Mouse (Mus musculus) hindbrain, postnatal 0 days (tissue): ENCODE results near the gene Idi1. TPM values are rescaled to one million over a fixed set of nuclear protein-coding genes. Genes with fewer than 3 reads are reported as not detected.
A peak's percentile ranks its signal among the peaks of the same experiment; 100 is the strongest.

Source experiments
- ATAC-seq: fragments of 200-750 bp; cut with Nextera tagmentation; 2 replicates; pipeline ENCODE4 v1.8.0; 2017; ENCODE audit warnings: mild to moderate bottlenecking, moderate TSS enrichment, moderate library complexity
- DNase-seq: peaks from one replicate; pipeline ENCODE4 v3.0.0-alpha.2; 2015; ENCODE audit warnings: low spot score
- H3K27ac ChIP-seq: fragments of 300-500 bp; sonication (generic); 2 replicates; pipeline ENCODE4 v1.5.1; 2014; ENCODE audit warnings: mild to moderate bottlenecking
- H3K27me3 ChIP-seq: fragments of 300-500 bp; sonication (generic); 2 replicates; pipeline ENCODE4 v1.6.1; 2014; ENCODE audit warnings: low read length, mixed read lengths; ENCODE audit not compliant: insufficient read depth
- H3K36me3 ChIP-seq: fragments of 300-500 bp; sonication (generic); 2 replicates; pipeline ENCODE4 v1.6.1; 2014; ENCODE audit warnings: low read length, mixed read lengths; ENCODE audit not compliant: insufficient read depth
- H3K4me1 ChIP-seq: fragments of 300-500 bp; sonication (generic); 2 replicates; pipeline ENCODE4 v1.6.1; 2014; ENCODE audit warnings: antibody characterized with exemption, low read length, mixed read lengths; ENCODE audit not compliant: insufficient read depth
- H3K4me2 ChIP-seq: fragments of 300-500 bp; sonication (generic); 2 replicates; pipeline ENCODE4 v1.6.1; 2014; ENCODE audit warnings: low read depth, mild to moderate bottlenecking, low read length, moderate library complexity, mixed read lengths
- H3K4me3 ChIP-seq: fragments of 300-500 bp; sonication (generic); 2 replicates; pipeline ENCODE4 v1.5.1; 2014; ENCODE audit warnings: low read length
- H3K9ac ChIP-seq: fragments of 300-500 bp; sonication (generic); replicated peaks from 2 replicates; pipeline ENCODE4 v1.6.1; 2014; ENCODE audit warnings: mild to moderate bottlenecking, low read length, moderate library complexity, mixed read lengths
- H3K9me3 ChIP-seq: fragments of 300-500 bp; sonication (generic); 2 replicates; pipeline ENCODE4 v1.6.1; 2016; ENCODE audit warnings: low read length, mixed read lengths
- CTCF ChIP-seq: IDR thresholded peaks from 2 replicates; pipeline ENCODE4 v1.5.1; 2016; ENCODE audit warnings: antibody characterized with exemption, control low read depth, low read depth
- WGBS: fragments of 180-500 bp; shearing (Covaris S2); extraction: QIAGEN DNeasy Blood & Tissue Kit; methylation state at CpG from one replicate; pipeline ENCODE4 v1.1.7; 2014; 5-methylcytosine and 5-hydroxymethylcytosine counted together
- polyA plus RNA-seq: library from polyadenylated mRNA; unstranded; fragments of >200 nt; fragmentation: Nextera tagmentation; extraction: Ambion mirVana; gene quantifications from 2 replicates; pipeline ENCODE4 v1.2.1, GENCODE M21; 2015
- total RNA-seq: library from RNA; depleted of rRNA; stranded (reverse); fragments of >200 nt; gene quantifications from 2 replicates; pipeline ENCODE4 v1.2.3, GENCODE M21; 2014

Idi1 gene
- total and polyA plus RNA-seq, 2 experiments from 2014 or later: 49.8 to 65.3 TPM

DNA sequence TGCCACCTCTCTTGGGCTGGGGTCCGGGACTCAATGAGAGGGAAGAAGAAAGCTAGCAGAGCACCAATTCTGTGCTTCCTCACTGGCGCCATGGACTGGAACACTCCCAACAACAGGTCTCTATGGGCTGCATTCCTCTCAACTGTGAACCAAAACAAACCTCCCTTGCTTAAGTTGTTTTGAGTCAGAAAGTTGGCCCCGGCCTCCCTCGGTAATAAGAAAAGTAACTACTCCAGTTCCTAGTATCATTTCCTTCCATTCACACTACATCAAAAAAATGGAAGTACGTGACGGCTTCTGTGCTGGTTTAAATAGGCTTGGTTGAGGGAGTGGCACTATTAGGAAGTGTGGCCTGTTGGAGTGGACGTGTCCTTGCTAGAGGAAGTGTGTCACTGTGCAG is 18.7 kb upstream of the Idi1 start:
- Histone ChIP-seq H3K4me3 (no peak overlapping the region), H3K4me2 (no peak overlapping the region), H3K9ac (no peak overlapping the region), H3K27me3 (no peaks in the 10 kb centered on the region), H3K27ac (no peak overlapping the region), H3K36me3 (0 out of 2 replicates have a peak, but pooled peaks cover 5% of the 10 kb centered on the region), H3K9me3 (no peaks in the 10 kb centered on the region), H3K4me1 (peaks cover 7% of the 10 kb centered on the region; the same call in 1 of the 2 replicates)
- no peak for DNase-seq
- WGBS: 88% methylated on average over 7 of the region's 7 CpGs
- no peak for ATAC-seq
- TF ChIP-seq CTCF: no peak

DNA sequence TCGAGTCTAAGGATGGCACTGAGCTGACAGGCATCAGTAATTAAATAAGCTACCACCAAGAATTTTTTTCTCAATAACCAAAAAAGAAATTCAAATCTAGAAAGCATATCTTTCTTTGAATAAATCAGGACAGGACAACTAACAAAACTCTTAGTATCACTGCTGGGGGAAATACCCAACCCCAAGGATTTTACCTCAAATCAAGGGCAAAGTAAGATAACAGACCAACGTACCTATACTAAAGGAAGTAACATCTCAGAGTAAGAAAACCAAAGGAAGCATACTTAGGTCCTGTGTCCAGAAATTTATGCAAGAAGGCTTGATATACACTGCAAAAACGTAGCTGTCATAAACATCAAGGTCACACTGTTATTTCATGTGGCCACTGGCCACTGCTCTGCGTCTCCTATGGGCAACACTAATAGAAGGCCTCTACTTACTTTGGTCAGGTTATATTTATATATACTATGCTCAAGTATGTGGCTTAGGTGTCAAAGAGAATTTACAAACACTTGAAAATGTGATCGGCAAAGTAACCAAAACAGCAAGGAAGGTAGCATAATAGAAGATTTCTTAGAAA is 15.6 kb upstream of the Idi1 start:
- Histone ChIP-seq H3K9ac (peak overlapping the region; percentile 78), H3K36me3 (0 out of 2 replicates have a peak, but pooled peaks cover 5% of the 10 kb centered on the region), H3K9me3 (no peaks in the 10 kb centered on the region), H3K27ac (0 out of 2 replicates have a peak overlapping the region, but pooled peaks have one; percentile 96), H3K4me2 (peak overlapping the region; percentile 72), H3K27me3 (no peaks in the 10 kb centered on the region), H3K4me1 (peaks cover 7% of the 10 kb centered on the region; the same call in 1 of the 2 replicates), H3K4me3 (peak overlapping the region; percentile 86)
- 68% methylated on average over 5 of the region's 5 CpGs for WGBS
- ATAC-seq (no peak), DNase-seq (no peak)
- TF ChIP-seq CTCF: no peak

DNA sequence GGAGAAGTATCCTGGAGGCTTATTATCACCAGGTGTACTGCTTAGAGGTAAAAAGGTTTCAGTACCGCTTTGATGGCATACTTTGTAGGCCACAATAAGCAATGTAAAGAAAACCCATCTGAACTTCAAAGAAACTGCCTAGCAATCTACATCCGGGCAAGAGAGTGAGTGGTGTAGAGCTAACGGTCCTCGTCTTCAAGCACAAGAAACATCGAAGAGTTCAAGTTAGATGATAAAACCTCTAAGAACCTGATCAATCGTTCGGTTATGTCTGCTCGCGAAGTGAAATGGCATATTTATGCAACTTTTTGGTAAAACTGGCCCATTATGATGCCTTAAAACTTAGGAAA is 15.2 kb upstream of the Idi1 start:
- H3K4me3 ChIP-seq: peak overlapping the region; percentile 86
- no peaks in the 10 kb centered on the region for H3K9me3 ChIP-seq
- DNase-seq (peak; percentile 32), ATAC-seq (no peak)
- 0 out of 2 replicates have a peak, but pooled peaks cover 5% of the 10 kb centered on the region for H3K36me3 ChIP-seq
- WGBS: 6% methylated on average over 9 of the region's 9 CpGs
- TF ChIP-seq CTCF: no peak
- H3K27me3 ChIP-seq: no peaks in the 10 kb centered on the region
- peak overlapping the region; percentile 96 for H3K27ac ChIP-seq
- H3K4me2 ChIP-seq: peak overlapping the region; percentile 72
- peak overlapping the region; percentile 78 for H3K9ac ChIP-seq
- peaks cover 7% of the 10 kb centered on the region; the same call in 1 of the 2 replicates for H3K4me1 ChIP-seq

DNA sequence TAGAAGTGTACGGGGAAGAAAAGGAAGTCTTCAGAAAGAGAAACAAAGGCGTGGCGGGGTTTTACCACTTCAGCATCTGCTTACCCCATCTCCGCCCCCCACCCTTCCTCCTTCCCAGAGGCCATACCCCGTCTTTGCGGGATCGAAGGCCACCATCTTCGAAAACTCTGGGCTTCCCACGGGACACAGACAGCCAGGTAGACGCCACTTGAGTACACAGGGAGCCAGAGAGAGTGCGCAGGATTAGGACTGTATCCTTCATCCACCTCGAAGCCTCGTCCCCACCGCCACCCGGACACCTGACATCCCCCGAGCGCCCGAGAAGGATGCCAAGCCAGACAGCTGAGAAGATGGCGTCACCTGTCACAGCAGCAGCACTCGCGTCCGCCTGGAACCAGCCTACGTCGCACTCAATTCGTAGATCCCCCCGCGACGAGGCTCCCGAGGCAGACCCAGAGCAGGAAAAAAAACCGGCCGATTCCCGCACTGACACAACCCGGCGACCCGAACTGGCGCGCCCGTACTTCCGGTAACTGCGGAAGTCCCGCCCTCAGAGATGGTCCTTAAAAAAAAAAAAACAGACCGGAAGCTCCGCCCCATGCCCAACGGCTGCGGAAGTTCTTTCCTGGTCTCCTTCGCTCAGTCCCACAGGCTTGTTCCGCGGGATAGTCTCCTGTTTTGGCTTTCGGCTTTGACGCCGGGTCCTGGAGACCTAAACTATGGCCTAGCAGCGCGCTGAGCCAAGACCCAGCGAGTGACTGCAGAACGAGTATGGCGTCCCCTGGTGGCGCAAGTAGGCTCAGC is 14.6 kb upstream of the Idi1 start:
- TF ChIP-seq CTCF: peak; percentile 100
- under 1% methylated on average over 57 of the region's 57 CpGs for WGBS
- ATAC-seq: peak; percentile 94

DNA sequence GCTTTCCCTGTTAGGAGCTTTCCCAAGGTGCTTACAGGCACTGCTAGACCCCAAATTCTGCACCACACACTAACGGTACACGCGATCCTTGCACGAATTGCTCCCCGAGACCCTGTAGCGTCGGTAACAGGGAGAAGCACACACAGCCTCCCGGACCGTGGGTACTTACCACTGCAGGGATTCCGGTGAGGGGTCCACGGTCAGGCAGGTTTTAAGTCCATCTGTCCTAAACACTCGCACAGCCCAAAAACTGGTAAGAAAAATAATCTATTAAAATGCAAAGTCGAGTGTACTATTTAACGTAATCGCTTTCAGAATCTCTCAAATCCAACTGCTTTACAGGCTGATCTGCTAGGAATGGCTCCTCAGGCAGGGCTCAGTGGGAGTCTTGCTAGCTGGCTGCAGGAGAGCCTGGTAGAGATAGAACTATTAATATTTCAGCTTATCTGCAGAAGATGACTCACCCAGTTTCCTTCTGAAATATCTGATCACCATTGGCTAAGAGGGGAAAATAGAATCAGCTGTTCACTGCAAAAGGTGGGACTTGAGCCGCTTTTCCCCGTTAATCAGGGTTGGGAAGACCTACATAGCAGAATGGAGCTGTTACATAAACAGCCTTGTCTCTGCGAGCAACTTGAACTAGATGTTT is 13.9 kb upstream of the Idi1 start, which contains the start of gene Wdr37:
TSS of gene Wdr37 (minus strand) at position 596 of the 649 bp plus-strand sequence.
- peaks cover 7% of the 10 kb centered on the region; the same call in 1 of the 2 replicates for H3K4me1 ChIP-seq
- H3K4me3 ChIP-seq: peak within 1 kb of the TSS; percentile 86
- H3K9ac ChIP-seq: peak within 1 kb of the TSS; percentile 78
- no peak for TF ChIP-seq CTCF
- WGBS: under 1% methylated on average over 18 of the region's 18 CpGs
- ATAC-seq (peak; percentile 68), DNase-seq (peak; percentile 69)
- peak within 1 kb of the TSS; percentile 72 for H3K4me2 ChIP-seq
- no peaks in the 10 kb centered on the region for H3K27me3 ChIP-seq
- H3K36me3 ChIP-seq: 0 out of 2 replicates have a peak, but pooled peaks cover 4% of the 10 kb centered on the region
- H3K9me3 ChIP-seq: no peaks in the 10 kb centered on the region
- peak within 1 kb of the TSS; percentile 96 for H3K27ac ChIP-seq

More for the DNA sequence above, 14.6 kb upstream of the Idi1 start:
- no peaks in the 10 kb centered on the region for H3K27me3 ChIP-seq
- H3K36me3 ChIP-seq: 0 out of 2 replicates have a peak, but pooled peaks cover 5% of the 10 kb centered on the region
- H3K4me2 ChIP-seq: peak overlapping the region; percentile 72
- DNase-seq: peak; percentile 95
- peak overlapping the region; percentile 78 for H3K9ac ChIP-seq
- peak overlapping the region; percentile 86 for H3K4me3 ChIP-seq
- no peaks in the 10 kb centered on the region for H3K9me3 ChIP-seq
- peaks cover 7% of the 10 kb centered on the region; the same call in 1 of the 2 replicates for H3K4me1 ChIP-seq
- peak overlapping the region; percentile 96 for H3K27ac ChIP-seq

DNA sequence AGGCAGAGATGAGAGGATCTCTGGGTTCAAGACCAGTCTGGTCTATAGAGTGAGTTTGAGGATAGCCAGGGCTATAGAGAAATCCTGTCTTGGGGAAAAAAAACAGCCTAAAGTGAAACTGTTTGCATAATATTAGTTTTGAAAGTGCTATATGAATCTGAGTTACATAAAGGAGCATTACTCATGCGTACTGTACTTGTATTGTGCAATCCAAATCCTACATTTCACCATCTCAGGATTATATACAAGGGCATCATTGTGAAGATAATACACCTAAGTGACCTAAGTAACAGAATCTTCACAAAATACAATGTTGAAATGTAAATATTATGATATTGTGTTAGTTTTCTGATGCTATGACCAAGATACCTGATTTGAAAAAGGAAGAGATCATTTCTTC is 11.5 kb upstream of the Idi1 start:
- TF ChIP-seq CTCF: no peak

More for the DNA sequence above, 11.5 kb upstream of the Idi1 start:
- H3K4me3 ChIP-seq: no peak overlapping the region
- no peak overlapping the region for H3K4me2 ChIP-seq
- no peaks in the 10 kb centered on the region for H3K36me3 ChIP-seq
- no peak overlapping the region for H3K9ac ChIP-seq
- H3K4me1 ChIP-seq: peaks cover 7% of the 10 kb centered on the region; the same call in 1 of the 2 replicates
- DNase-seq: no peak
- no peaks in the 10 kb centered on the region for H3K27me3 ChIP-seq
- H3K27ac ChIP-seq: no peak overlapping the region
- no peak for ATAC-seq
- WGBS: 100% methylated on average over 1 of the region's 1 CpGs
- no peaks in the 10 kb centered on the region for H3K9me3 ChIP-seq
